Mouse (Mus musculus) E14TG2a.4 (cell line): ENCODE results near the gene Havcr1.
"Not testable (repeated sequence)": the region's sequence is repeated elsewhere in the genome, so short reads cannot be mapped to it uniquely, and the experiment has no call there.

Experiments
- H3K27me3 ChIP-seq: 2 replicates; pipeline ENCODE4 v1.6.1; 2014; ENCODE audit warnings: low read length, control low read depth; ENCODE audit not compliant: insufficient read depth
- H3K36me3 ChIP-seq: 2 replicates; pipeline ENCODE4 v1.6.1; 2014; ENCODE audit warnings: low read length, control low read depth; ENCODE audit not compliant: insufficient read depth
- H3K4me1 ChIP-seq: replicated peaks from 2 replicates; pipeline ENCODE4 v1.6.1; 2014; ENCODE audit warnings: low read depth, low read length, control low read depth
- H3K4me3 ChIP-seq: replicated peaks from 2 replicates; pipeline ENCODE4 v1.5.1; 2014; ENCODE audit warnings: mild to moderate bottlenecking, low read length
- H3K9me3 ChIP-seq: 2 replicates; pipeline ENCODE4 v1.6.1; 2014; ENCODE audit warnings: low read length, control low read depth
- CTCF ChIP-seq: conservative IDR thresholded peaks from 2 replicates; pipeline ENCODE4 v1.5.1; 2014; ENCODE audit warnings: low read length
- NANOG ChIP-seq: IDR thresholded peaks from 2 replicates; pipeline ENCODE4 v1.6.1; 2014; ENCODE audit warnings: borderline replicate concordance, low read length, mixed read lengths
- POU5F1 ChIP-seq: IDR thresholded peaks from 2 replicates; pipeline ENCODE4 v1.6.1; 2014; ENCODE audit warnings: low read length, borderline replicate concordance

Gene Havcr1

GRCm38 (mm10) chr11:46733242-46733789 is 1.6 kb upstream of the Havcr1 start:
- Histone ChIP-seq H3K9me3 (no peaks in the 10 kb centered on the region), H3K27me3 (no peaks in the 10 kb centered on the region), H3K4me3 (no peak overlapping the region), H3K36me3 (no peaks in the 10 kb centered on the region), H3K4me1 (peaks cover 7% of the 10 kb centered on the region; the same call in 1 of the 2 replicates)
- TF ChIP-seq POU5F1 (no peak), CTCF (peak; percentile 58), NANOG (no peak)

- Histone ChIP-seq H3K27me3 (no peaks in the 10 kb centered on the region), H3K4me1 (peaks cover 7% of the 10 kb centered on the region; the same call in 1 of the 2 replicates), H3K4me3 (no peak overlapping the region), H3K9me3 (no peaks in the 10 kb centered on the region), H3K36me3 (no peaks in the 10 kb centered on the region)
- no peak for TF ChIP-seq CTCF
- TF ChIP-seq NANOG, result no peak
- no peak for TF ChIP-seq POU5F1
Measured at GRCm38 (mm10) chr11:46734617-46735016, 263 bp upstream of the Havcr1 start.

- Histone ChIP-seq H3K27me3 (no peaks in the 10 kb centered on the region), H3K9me3 (no peaks in the 10 kb centered on the region), H3K4me1 (peaks cover 16% of the 10 kb centered on the region), H3K36me3 (no peaks in the 10 kb centered on the region), H3K4me3 (no peak overlapping the region)
- TF ChIP-seq CTCF (no peak), POU5F1 (no peak), NANOG (no peak)
Measured at GRCm38 (mm10) chr11:46739501-46739900, 4.6 kb downstream of the Havcr1 start.

GRCm38 (mm10) chr11:46740886-46741285 is 6.0 kb downstream of the Havcr1 start:
- H3K4me1 ChIP-seq, result peaks cover 16% of the 10 kb centered on the region

GRCm38 (mm10) chr11:46741716-46742115 is 6.8 kb downstream of the Havcr1 start:
- TF ChIP-seq NANOG (no peak), CTCF (no peak), POU5F1 (no peak)
- Histone ChIP-seq H3K4me3 (no peak overlapping the region), H3K9me3 (no peaks in the 10 kb centered on the region), H3K4me1 (peaks cover 15% of the 10 kb centered on the region), H3K27me3 (no peaks in the 10 kb centered on the region), H3K36me3 (no peaks in the 10 kb centered on the region)

More at GRCm38 (mm10) chr11:46740886-46741285, 6.0 kb downstream of the Havcr1 start:
- TF ChIP-seq CTCF, result no peak
- TF ChIP-seq POU5F1, result no peak
- TF ChIP-seq NANOG, result no peak
- Histone ChIP-seq H3K27me3 (no peaks in the 10 kb centered on the region), H3K4me3 (no peak overlapping the region), H3K36me3 (no peaks in the 10 kb centered on the region), H3K9me3 (no peaks in the 10 kb centered on the region)

GRCm38 (mm10) chr11:46747996-46748395 is 13.1 kb downstream of the Havcr1 start:
- Histone ChIP-seq H3K36me3 (no peaks in the 10 kb centered on the region), H3K4me1 (peaks cover 12% of the 10 kb centered on the region), H3K9me3 (no peaks in the 10 kb centered on the region), H3K4me3 (no peak overlapping the region), H3K27me3 (no peaks in the 10 kb centered on the region)
- TF ChIP-seq NANOG, result no peak
- TF ChIP-seq POU5F1, result no peak
- TF ChIP-seq CTCF, result no peak

GRCm38 (mm10) chr11:46753662-46754061 is 18.8 kb downstream of the Havcr1 start:
- TF ChIP-seq POU5F1 (no peak), CTCF (no peak), NANOG (no peak)

GRCm38 (mm10) chr11:46754669-46755068 is 19.8 kb downstream of the Havcr1 start:
- Histone ChIP-seq H3K9me3 (no peaks in the 10 kb centered on the region), H3K36me3 (no peaks in the 10 kb centered on the region), H3K27me3 (no peaks in the 10 kb centered on the region), H3K4me1 (no peaks in the 10 kb centered on the region), H3K4me3 (no peak overlapping the region)
- TF ChIP-seq NANOG (no peak), POU5F1 (no peak), CTCF (no peak)

More at GRCm38 (mm10) chr11:46753662-46754061, 18.8 kb downstream of the Havcr1 start:
- no peak overlapping the region for H3K4me3 ChIP-seq
- no peaks in the 10 kb centered on the region for H3K9me3 ChIP-seq
- H3K27me3 ChIP-seq, result no peaks in the 10 kb centered on the region
- H3K4me1 ChIP-seq, result no peaks in the 10 kb centered on the region
- H3K36me3 ChIP-seq, result no peaks in the 10 kb centered on the region

GRCm38 (mm10) chr11:46755714-46756113 is 20.8 kb downstream of the Havcr1 start:
- not testable (repeated sequence) for H3K4me1 ChIP-seq, H3K27me3 ChIP-seq, H3K4me3 ChIP-seq, H3K36me3 ChIP-seq, H3K9me3 ChIP-seq
